Mouse (Mus musculus) intestine, postnatal 0 days (tissue): ENCODE data around the gene Pla2g2d. TPM values are rescaled to one million over a fixed set of nuclear protein-coding genes. Genes with fewer than 3 reads are reported as not detected.
"Not testable (repeated sequence)": the region's sequence is repeated elsewhere in the genome, so short reads cannot be mapped to it uniquely, and the experiment has no call there.

Source experiments
- ATAC-seq: fragments of 200-750 bp; cut with Nextera tagmentation; 2 replicates; pipeline ENCODE4 v1.8.0; 2017; ENCODE audit warnings: mild to moderate bottlenecking, moderate TSS enrichment, moderate library complexity
- H3K27ac ChIP-seq: fragments of 300-500 bp; sonication (generic); 2 replicates; pipeline ENCODE4 v1.5.1; 2014; ENCODE audit warnings: mild to moderate bottlenecking, low read depth, low read length, moderate library complexity
- H3K27me3 ChIP-seq: fragments of 300-500 bp; sonication (generic); replicated peaks from 2 replicates; pipeline ENCODE4 v1.6.1; 2014; ENCODE audit warnings: low read length, mixed read lengths; ENCODE audit not compliant: control insufficient read depth, insufficient read depth
- H3K36me3 ChIP-seq: fragments of 300-500 bp; sonication (generic); 2 replicates; pipeline ENCODE4 v1.6.1; 2014; ENCODE audit warnings: mild to moderate bottlenecking, moderate library complexity; ENCODE audit not compliant: control insufficient read depth, insufficient read depth
- H3K4me1 ChIP-seq: fragments of 300-500 bp; sonication (generic); replicated peaks from 2 replicates; pipeline ENCODE4 v1.6.1; 2014; ENCODE audit warnings: antibody characterized with exemption, low read length, mixed read lengths; ENCODE audit not compliant: control insufficient read depth, insufficient read depth
- H3K4me2 ChIP-seq: fragments of 300-500 bp; sonication (generic); replicated peaks from 2 replicates; pipeline ENCODE4 v1.6.1; 2014; ENCODE audit warnings: low read depth, mild to moderate bottlenecking, moderate library complexity
- H3K4me3 ChIP-seq: fragments of 300-500 bp; sonication (generic); 2 replicates; pipeline ENCODE4 v1.5.1; 2014; ENCODE audit warnings: low read depth, low read length
- H3K9ac ChIP-seq: fragments of 300-500 bp; sonication (generic); 2 replicates; pipeline ENCODE4 v1.6.1; 2014; ENCODE audit warnings: mild to moderate bottlenecking, low read depth, low read length
- H3K9me3 ChIP-seq: fragments of 300-500 bp; sonication (generic); 2 replicates; pipeline ENCODE4 v1.6.1; 2016; ENCODE audit warnings: mixed run types; ENCODE audit not compliant: control insufficient read depth
- CTCF ChIP-seq: sonication (generic); IDR thresholded peaks from 2 replicates; pipeline ENCODE4 v1.5.1; 2016; ENCODE audit warnings: low read depth, mild to moderate bottlenecking, control low read depth, antibody characterized with exemption, moderate library complexity
- WGBS: fragments of 180-500 bp; shearing (Covaris S2); extraction: QIAGEN DNeasy Blood & Tissue Kit; methylation state at CpG from one replicate; pipeline ENCODE4 v1.1.7; 2014; 5-methylcytosine and 5-hydroxymethylcytosine counted together
- polyA plus RNA-seq: library from polyadenylated mRNA; unstranded; fragments of >200 nt; fragmentation: Nextera tagmentation; extraction: Ambion mirVana; gene quantifications from 2 replicates; pipeline ENCODE4 v1.2.1, GENCODE M21; 2015

Pla2g2d gene
- polyA plus RNA-seq, 1 experiment from 2014 or later: 1.5 TPM

DNA sequence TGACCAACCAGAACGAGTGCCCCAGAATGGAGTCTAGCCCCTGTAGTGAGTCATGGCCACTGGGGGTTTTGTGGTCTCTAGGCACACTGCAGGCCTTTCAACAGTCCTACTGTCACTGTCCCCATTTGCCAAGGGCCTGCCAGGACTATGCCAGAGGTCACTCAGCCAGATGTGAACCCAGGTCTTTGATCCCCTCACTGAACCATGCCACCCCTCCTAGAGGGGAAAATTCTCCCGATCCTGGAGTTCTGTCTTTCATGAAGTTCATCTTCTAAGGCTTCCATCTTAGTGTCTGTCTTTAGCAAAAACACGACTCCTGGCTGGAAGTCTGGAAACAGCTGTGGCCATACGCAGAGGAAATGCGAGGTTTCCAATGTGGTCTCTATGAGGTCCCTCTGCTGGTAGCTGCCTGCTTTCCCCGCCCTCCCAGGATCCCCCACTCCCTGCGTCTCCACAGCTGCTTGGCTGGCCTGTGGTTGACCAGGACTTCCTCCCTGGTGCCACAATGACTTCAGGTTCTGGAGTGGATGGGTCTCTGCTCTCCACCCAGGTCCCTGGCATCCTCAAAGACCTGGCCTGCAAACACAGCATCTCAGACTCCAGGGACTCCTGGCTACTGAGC, 31.5 kb downstream of the Pla2g2d start:
- Histone ChIP-seq H3K27ac (no peak overlapping the region), H3K9me3 (no peaks in the 10 kb centered on the region), H3K4me3 (no peak overlapping the region), H3K9ac (no peak overlapping the region), H3K27me3 (no peaks in the 10 kb centered on the region), H3K36me3 (no peaks in the 10 kb centered on the region), H3K4me2 (no peak overlapping the region), H3K4me1 (no peaks in the 10 kb centered on the region)
- TF ChIP-seq CTCF: peak; percentile 45
- no peak for ATAC-seq
- 57% methylated on average over 7 of the region's 7 CpGs for WGBS

DNA sequence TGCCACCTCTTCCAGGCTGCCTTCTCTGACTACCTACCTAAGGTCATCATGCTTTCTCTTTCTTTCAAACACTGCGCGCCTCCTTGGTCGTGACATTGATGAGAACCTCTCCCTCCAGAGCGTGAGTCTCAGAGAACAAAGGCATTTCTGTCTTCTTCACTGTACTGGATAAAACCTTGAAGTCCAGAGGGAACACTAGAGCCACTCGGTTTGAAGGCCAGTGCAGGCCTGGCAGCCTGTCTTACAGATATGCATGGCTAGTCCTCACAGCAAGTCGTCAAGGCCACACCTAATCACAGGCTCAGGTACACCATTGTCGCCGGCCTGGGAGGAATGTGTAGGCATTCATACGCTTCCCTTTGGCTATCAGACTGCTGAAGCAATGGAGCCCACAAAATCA, 40.6 kb downstream of the Pla2g2d start:
- Histone ChIP-seq H3K9me3 (no peaks in the 10 kb centered on the region), H3K9ac (no peak overlapping the region), H3K27me3 (no peaks in the 10 kb centered on the region), H3K4me3 (no peak overlapping the region), H3K4me1 (0 out of 2 replicates have a peak, but pooled peaks cover 2% of the 10 kb centered on the region), H3K36me3 (no peaks in the 10 kb centered on the region), H3K27ac (no peak overlapping the region), H3K4me2 (no peak overlapping the region)
- no peak for ATAC-seq
- no peak for TF ChIP-seq CTCF
- 65% methylated on average over 9 of the region's 9 CpGs for WGBS

DNA sequence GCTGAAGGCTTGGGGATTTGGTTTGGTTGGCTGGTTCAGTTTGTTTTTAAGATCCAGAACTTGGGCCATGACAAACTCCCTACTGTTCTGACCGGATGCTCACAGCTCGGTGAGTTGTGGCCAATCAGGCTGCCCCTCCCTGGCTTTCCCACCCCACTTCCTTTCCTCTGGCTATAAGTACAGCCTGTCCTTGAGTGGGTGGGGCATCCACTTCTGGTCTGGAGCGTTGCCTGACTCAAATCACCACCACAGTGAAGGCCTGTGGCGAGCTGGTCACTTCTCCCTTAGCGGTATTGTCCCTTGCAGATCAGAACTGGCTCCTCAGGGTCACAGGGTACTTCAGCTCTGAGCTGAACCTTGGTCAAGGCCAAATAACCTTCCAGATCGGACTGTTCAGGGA, 42.2 kb downstream of the Pla2g2d start:
- WGBS: 54% methylated on average over 6 of the region's 6 CpGs
- Histone ChIP-seq H3K36me3 (no peaks in the 10 kb centered on the region), H3K4me2 (no peak overlapping the region), H3K9me3 (no peaks in the 10 kb centered on the region), H3K27ac (no peak overlapping the region), H3K27me3 (no peaks in the 10 kb centered on the region), H3K9ac (no peak overlapping the region), H3K4me1 (0 out of 2 replicates have a peak, but pooled peaks cover 2% of the 10 kb centered on the region), H3K4me3 (no peak overlapping the region)
- TF ChIP-seq CTCF: no peak
- no peak for ATAC-seq

DNA sequence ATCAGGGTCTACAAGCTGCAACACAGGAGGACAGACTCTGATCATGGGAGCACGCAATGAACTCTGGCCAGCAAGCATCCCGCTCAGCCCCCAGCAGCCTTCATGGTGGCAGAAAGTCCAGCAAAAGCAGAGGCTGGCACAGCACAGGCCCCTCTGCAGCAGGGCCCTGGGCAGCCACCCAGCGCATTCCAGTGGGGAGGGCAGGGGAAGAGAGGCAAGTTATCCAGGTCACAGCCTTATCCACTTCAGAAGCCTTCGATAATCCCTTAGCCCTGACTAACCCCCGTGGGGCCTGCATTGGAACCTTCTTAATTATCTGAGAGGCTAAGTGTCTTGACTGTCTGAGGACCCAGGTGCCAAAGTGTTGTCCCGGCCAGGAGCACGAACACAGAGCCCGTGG, 43.6 kb downstream of the Pla2g2d start:
- Histone ChIP-seq H3K4me1 (0 out of 2 replicates have a peak, but pooled peaks cover 2% of the 10 kb centered on the region), H3K4me2 (no peak overlapping the region), H3K9me3 (no peaks in the 10 kb centered on the region), H3K27ac (no peak overlapping the region), H3K27me3 (no peaks in the 10 kb centered on the region), H3K4me3 (no peak overlapping the region), H3K9ac (no peak overlapping the region), H3K36me3 (no peaks in the 10 kb centered on the region)
- no peak for TF ChIP-seq CTCF
- ATAC-seq: no peak
- 42% methylated on average over 8 of the region's 8 CpGs for WGBS

DNA sequence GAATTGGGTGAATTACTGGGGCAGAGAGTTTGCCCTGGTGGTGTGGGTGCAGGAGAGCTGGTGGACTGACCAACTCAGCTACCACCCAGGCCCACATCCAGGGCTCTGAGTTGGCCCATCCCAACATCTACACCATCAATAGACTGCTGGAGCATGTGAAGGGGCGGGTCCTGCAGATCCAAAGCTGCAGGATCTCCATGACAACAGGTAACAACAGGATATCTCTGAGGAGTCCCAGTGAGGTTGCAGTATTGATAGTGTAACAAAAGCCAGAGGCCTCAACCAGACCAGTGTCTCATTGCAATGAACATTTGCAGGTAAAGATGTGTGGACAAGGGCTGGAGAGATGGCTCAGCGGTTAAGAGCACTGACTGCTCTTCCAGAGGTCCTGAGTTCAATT, 45.5 kb downstream of the Pla2g2d start:
- WGBS: 86% methylated on average over 2 of the region's 2 CpGs
- no peak for ATAC-seq
- Histone ChIP-seq H3K27me3 (no peaks in the 10 kb centered on the region), H3K9ac (no peak overlapping the region), H3K4me3 (no peak overlapping the region), H3K4me1 (0 out of 2 replicates have a peak, but pooled peaks cover 3% of the 10 kb centered on the region), H3K9me3 (no peaks in the 10 kb centered on the region), H3K27ac (no peak overlapping the region), H3K36me3 (no peaks in the 10 kb centered on the region), H3K4me2 (no peak overlapping the region)
- no peak for TF ChIP-seq CTCF

DNA sequence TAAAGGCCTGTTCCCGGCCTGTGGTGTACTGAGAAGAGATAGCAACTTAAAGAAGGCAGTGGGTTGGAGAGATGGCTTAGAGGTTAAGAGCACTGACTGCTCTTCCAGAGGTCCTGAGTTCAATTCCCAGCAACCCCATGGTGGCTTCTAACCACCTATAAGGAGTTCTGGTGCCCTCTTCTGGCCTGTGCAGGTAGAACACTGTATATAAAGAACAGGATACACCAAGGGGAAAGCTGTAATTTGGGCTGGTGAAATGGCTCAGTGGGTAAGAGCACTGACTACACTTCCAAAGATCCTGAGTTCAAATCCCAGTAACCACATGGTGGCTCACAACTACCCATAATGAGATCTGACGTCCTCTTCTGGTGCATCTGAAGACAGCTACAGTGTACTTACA, 48.6 kb downstream of the Pla2g2d start:
- 0 out of 2 replicates have a peak, but pooled peaks have one; percentile 12 for TF ChIP-seq CTCF
- not testable (repeated sequence) for H3K27me3 ChIP-seq, H3K9me3 ChIP-seq, H3K27ac ChIP-seq, H3K36me3 ChIP-seq, H3K4me2 ChIP-seq, H3K4me1 ChIP-seq, H3K4me3 ChIP-seq, H3K9ac ChIP-seq, ATAC-seq
- WGBS: 82% methylated on average over 2 of the region's 2 CpGs
